ENCODE assay signal across 1 mouse cellular context in the genomic region with DNA sequence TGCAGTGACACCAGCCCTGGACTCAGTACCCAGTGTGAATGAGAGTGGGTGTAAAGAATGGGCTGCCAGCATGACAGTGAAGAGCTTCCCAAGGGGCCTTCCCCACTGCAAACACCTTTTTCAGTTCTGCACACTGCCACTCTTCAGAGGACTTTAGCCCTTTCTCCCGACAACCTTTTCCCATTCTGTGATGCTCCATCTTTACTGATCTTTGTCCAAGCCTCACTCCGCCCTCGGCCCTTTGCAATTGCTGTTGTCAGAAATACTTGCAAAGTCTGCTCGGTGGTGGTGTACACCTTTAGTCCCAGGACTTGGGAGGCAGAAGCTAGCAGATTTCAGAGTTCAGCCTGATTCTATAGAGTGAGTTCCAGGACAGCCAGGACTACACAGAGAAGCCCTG.
TF ChIP-seq lines count a peak whose summit lies in the region.

No protein-coding gene starts in this region.

TF ChIP-seq in CH12.LX, 34 proteins besides CTCF, POLR2A, EP300 and RAD21:
- TF ChIP-seq UBTF (IDR thresholded peaks at IDR 0.05; ENCODE audit: low read depth, low read length): no peak
- no peak for TF ChIP-seq NELFE (IDR thresholded peaks at IDR 0.05; ENCODE audit: low read depth, low read length)
- TF ChIP-seq ZC3H11A (IDR thresholded peaks at IDR 0.05; ENCODE audit: low read depth, low read length): no peak
- no peak for TF ChIP-seq TBP (conservative IDR thresholded peaks at IDR 0.05; ENCODE audit: low read depth, low read length)
- no peak for TF ChIP-seq ZNF384 (IDR thresholded peaks at IDR 0.05; ENCODE audit: low read depth, low read length)
- no peak for TF ChIP-seq MYC (IDR thresholded peaks at IDR 0.05; ENCODE audit: low read depth, low read length)
- no peak for TF ChIP-seq CHD2 (IDR thresholded peaks at IDR 0.05; ENCODE audit: low read length)
- TF ChIP-seq HCFC1 (IDR thresholded peaks at IDR 0.05; ENCODE audit: low read depth, low read length): no peak
- no peak for TF ChIP-seq PAX5 (IDR thresholded peaks at IDR 0.05; ENCODE audit: low read length)
- no peak for TF ChIP-seq TCF12 (IDR thresholded peaks at IDR 0.05; ENCODE audit: low read depth, low read length)
- TF ChIP-seq CHD1 (IDR thresholded peaks at IDR 0.05; ENCODE audit: low read depth, low read length): no peak
- TF ChIP-seq BHLHE40 (IDR thresholded peaks at IDR 0.05; ENCODE audit: low read depth, low read length): no peak
- TF ChIP-seq RCOR1 (conservative IDR thresholded peaks at IDR 0.05; ENCODE audit: low read depth, low read length): no peak
- TF ChIP-seq ZKSCAN1 (IDR thresholded peaks at IDR 0.05; ENCODE audit: borderline replicate concordance, low read depth, low read length): no peak
- TF ChIP-seq IRF4 (IDR thresholded peaks at IDR 0.05; ENCODE audit: low read depth, low read length): no peak
- TF ChIP-seq JUN (IDR thresholded peaks at IDR 0.05; ENCODE audit: insufficient read depth, low read depth, low read length): no peak
- no peak for TF ChIP-seq MAZ (IDR thresholded peaks at IDR 0.05; ENCODE audit: low read depth, low read length)
- no peak for TF ChIP-seq ETS1 (conservative IDR thresholded peaks at IDR 0.05; ENCODE audit: low read depth, low read length)
- no peak for TF ChIP-seq JUND (conservative IDR thresholded peaks at IDR 0.05; ENCODE audit: low read depth, low read length)
